ENCODE assay signal across 8 mouse cellular contexts in genomic region chr9:124280576-124281447, GRCm38 (mm10). TPM values are rescaled to one million over a fixed set of nuclear protein-coding genes. Genes with fewer than 3 reads are reported as not detected.
DNase-seq lines count a peak whose midpoint lies in the region; ATAC-seq and TF ChIP-seq lines count a peak whose summit lies in the region.

No protein-coding gene starts in this region.

- no peaks in the 10 kb centered on the region for H3K27me3 ChIP-seq in thymus, adult 2 months (ENCODE audit: control insufficient read depth, insufficient read depth, low read length)
- H3K27me3 ChIP-seq in kidney, adult 2 months (replicated peaks; ENCODE audit: control insufficient read depth, insufficient read depth, low read length) = no peaks in the 10 kb centered on the region
- no peaks in the 10 kb centered on the region for H3K27me3 ChIP-seq in midbrain, embryonic 12.5 days

- H3K9ac ChIP-seq in midbrain, embryonic 12.5 days (replicated peaks) = peak overlapping the region; percentile 69

- H3K4me2 ChIP-seq in midbrain, embryonic 12.5 days (replicated peaks) = peak overlapping the region; percentile 58

- DNase-seq in CD4-positive, CD25-positive, alpha-beta regulatory T cell, adult 2 months (ENCODE audit: low read depth, low spot score) = peak; percentile 34
- no peak for DNase-seq in thymus, adult 2 months
- no peak for DNase-seq in thymus, adult 18-20 months
- DNase-seq in kidney, adult 2 months = peak; percentile 64
- DNase-seq in urinary bladder, postnatal 4 days (ENCODE audit: low spot score in 2 of 2) = no peak

- no peak for ATAC-seq in CD4-positive, CD25-positive, alpha-beta regulatory T cell, adult 4 months
- no peak for ATAC-seq in midbrain, embryonic 12.5 days (ENCODE audit: low FRiP score, low read depth)
- no peak for ATAC-seq in megakaryocyte progenitor cell, adult 5-6 weeks (replicated peaks; ENCODE audit: poor library complexity)

- no peak overlapping the region for H3K4me3 ChIP-seq in thymus, adult 2 months (ENCODE audit: control insufficient read depth, insufficient read depth, low read length)
- H3K4me3 ChIP-seq in kidney, adult 2 months (ENCODE audit: insufficient read depth, low read depth, low read length) = peak overlapping the region; percentile 82; the same call in 1 of the 2 replicates
- peak overlapping the region; percentile 68 for H3K4me3 ChIP-seq in midbrain, embryonic 12.5 days

- H3K36me3 ChIP-seq in thymus, adult 2 months (ENCODE audit: control insufficient read depth, insufficient read depth, low read length) = no peaks in the 10 kb centered on the region
- H3K36me3 ChIP-seq in kidney, adult 2 months (ENCODE audit: control insufficient read depth, insufficient read depth, low read length) = no peaks in the 10 kb centered on the region
- peaks cover 18% of the 10 kb centered on the region for H3K36me3 ChIP-seq in midbrain, embryonic 12.5 days

- WGBS in thymus, adult 2 months = 73% methylated on average over 2 of the region's 2 CpGs
- 42% methylated on average over 2 of the region's 2 CpGs for WGBS in kidney, adult 2 months
- 85% methylated on average over 2 of the region's 2 CpGs for WGBS in midbrain, embryonic 12.5 days

- peaks cover 11% of the 10 kb centered on the region for H3K4me1 ChIP-seq in thymus, adult 2 months (replicated peaks; ENCODE audit: control insufficient read depth, insufficient read depth, low read length)
- H3K4me1 ChIP-seq in kidney, adult 2 months (ENCODE audit: control insufficient read depth, insufficient read depth, low read length) = peaks cover 4% of the 10 kb centered on the region; the same call in 1 of the 2 replicates
- peaks cover 8% of the 10 kb centered on the region for H3K4me1 ChIP-seq in midbrain, embryonic 12.5 days

- no peak for TF ChIP-seq POLR2A in thymus, adult 2 months (IDR thresholded peaks at IDR 0.05; ENCODE audit: control insufficient read depth, extremely low read depth, insufficient read depth, low read length, poor library complexity)
- no peak for TF ChIP-seq POLR2A in kidney, adult 2 months (IDR thresholded peaks at IDR 0.05; ENCODE audit: low read depth, low read length)

- TF ChIP-seq CTCF in thymus, adult 2 months (IDR thresholded peaks at IDR 0.05; ENCODE audit: borderline replicate concordance, control insufficient read depth, extremely low read depth, insufficient read depth, low read length, poor library complexity) = no peak
- TF ChIP-seq CTCF in kidney, adult 2 months (conservative IDR thresholded peaks at IDR 0.05; ENCODE audit: insufficient read depth, insufficient read length, low read depth, low read length) = no peak

- peak overlapping the region; percentile 46; the same call in 1 of the 2 replicates for H3K27ac ChIP-seq in thymus, adult 2 months (ENCODE audit: control insufficient read depth, insufficient read depth, low read length)
- peak overlapping the region; percentile 42; the same call in 1 of the 2 replicates for H3K27ac ChIP-seq in kidney, adult 2 months (ENCODE audit: insufficient read depth, low read depth, low read length)
- no peak overlapping the region for H3K27ac ChIP-seq in midbrain, embryonic 12.5 days (replicated peaks)

- no peaks in the 10 kb centered on the region for H3K9me3 ChIP-seq in midbrain, embryonic 12.5 days

RNA-seq across cellular contexts. Expression of gene 2010315B03Rik, which starts 31.7 kb away (rescaled TPM):
- 10 to 100 TPM; 25.1 to 28.0 TPM for polyA plus RNA-seq in CD4-positive, CD25-positive, alpha-beta regulatory T cell, adult 4 months (2017; shearing (Covaris generic))
- polyA plus RNA-seq in thymus, adult 2 months (2012; rRNA removed) = 3.7 and 4.4 TPM in 2 replicates
- 4.5 and 6.3 TPM in 2 replicates for polyA plus RNA-seq in kidney, adult 2 months (2012; rRNA removed)
- polyA plus RNA-seq in midbrain, embryonic 12.5 days (2016; fragmentation: Nextera tagmentation; extraction: Ambion mirVana) = 10.0 TPM in 2 replicates
- total RNA-seq in megakaryocyte progenitor cell, adult 5-6 weeks (2015) = 12.7 and 14.2 TPM in 2 replicates
- total RNA-seq in megakaryocyte progenitor cell, adult 5-6 weeks (2017) = 12.0 and 16.8 TPM in 2 replicates

Comparison
In these comparisons a context has a peak if more than half of its experiments do, and no peak if none do; other contexts are left out.
1. DNase-seq: peak in CD4-positive, CD25-positive, alpha-beta regulatory T cell, adult 2 months (single experiment) and kidney, adult 2 months (single experiment); none in thymus, adult 2 months (single experiment), thymus, adult 18-20 months (0 of 2) and urinary bladder, postnatal 4 days (0 of 2).